Mouse (Mus musculus) intestine, postnatal 0 days (tissue): ENCODE results near the gene Cntnap1. TPM values are rescaled to one million over a fixed set of nuclear protein-coding genes. Genes with fewer than 3 reads are reported as not detected.
"Not testable (repeated sequence)": the region's sequence is repeated elsewhere in the genome, so short reads cannot be mapped to it uniquely, and the experiment has no call there.

Experiments
- ATAC-seq: fragments of 200-750 bp; cut with Nextera tagmentation; 2 replicates; pipeline ENCODE4 v1.8.0; 2017; ENCODE audit warnings: mild to moderate bottlenecking, moderate TSS enrichment, moderate library complexity
- H3K27ac ChIP-seq: fragments of 300-500 bp; sonication (generic); 2 replicates; pipeline ENCODE4 v1.5.1; 2014; ENCODE audit warnings: mild to moderate bottlenecking, low read depth, low read length, moderate library complexity
- H3K27me3 ChIP-seq: fragments of 300-500 bp; sonication (generic); replicated peaks from 2 replicates; pipeline ENCODE4 v1.6.1; 2014; ENCODE audit warnings: low read length, mixed read lengths; ENCODE audit not compliant: control insufficient read depth, insufficient read depth
- H3K36me3 ChIP-seq: fragments of 300-500 bp; sonication (generic); 2 replicates; pipeline ENCODE4 v1.6.1; 2014; ENCODE audit warnings: mild to moderate bottlenecking, moderate library complexity; ENCODE audit not compliant: control insufficient read depth, insufficient read depth
- H3K4me1 ChIP-seq: fragments of 300-500 bp; sonication (generic); replicated peaks from 2 replicates; pipeline ENCODE4 v1.6.1; 2014; ENCODE audit warnings: antibody characterized with exemption, low read length, mixed read lengths; ENCODE audit not compliant: control insufficient read depth, insufficient read depth
- H3K4me2 ChIP-seq: fragments of 300-500 bp; sonication (generic); replicated peaks from 2 replicates; pipeline ENCODE4 v1.6.1; 2014; ENCODE audit warnings: low read depth, mild to moderate bottlenecking, moderate library complexity
- H3K4me3 ChIP-seq: fragments of 300-500 bp; sonication (generic); 2 replicates; pipeline ENCODE4 v1.5.1; 2014; ENCODE audit warnings: low read depth, low read length
- H3K9ac ChIP-seq: fragments of 300-500 bp; sonication (generic); 2 replicates; pipeline ENCODE4 v1.6.1; 2014; ENCODE audit warnings: mild to moderate bottlenecking, low read depth, low read length
- H3K9me3 ChIP-seq: fragments of 300-500 bp; sonication (generic); 2 replicates; pipeline ENCODE4 v1.6.1; 2016; ENCODE audit warnings: mixed run types; ENCODE audit not compliant: control insufficient read depth
- CTCF ChIP-seq: sonication (generic); IDR thresholded peaks from 2 replicates; pipeline ENCODE4 v1.5.1; 2016; ENCODE audit warnings: low read depth, mild to moderate bottlenecking, control low read depth, antibody characterized with exemption, moderate library complexity
- WGBS: fragments of 180-500 bp; shearing (Covaris S2); extraction: QIAGEN DNeasy Blood & Tissue Kit; methylation state at CpG from one replicate; pipeline ENCODE4 v1.1.7; 2014; 5-methylcytosine and 5-hydroxymethylcytosine counted together
- polyA plus RNA-seq: library from polyadenylated mRNA; unstranded; fragments of >200 nt; fragmentation: Nextera tagmentation; extraction: Ambion mirVana; gene quantifications from 2 replicates; pipeline ENCODE4 v1.2.1, GENCODE M21; 2015

The Cntnap1 gene
- polyA plus RNA-seq, 1 experiment from 2014 or later, result 6.0 TPM

DNA sequence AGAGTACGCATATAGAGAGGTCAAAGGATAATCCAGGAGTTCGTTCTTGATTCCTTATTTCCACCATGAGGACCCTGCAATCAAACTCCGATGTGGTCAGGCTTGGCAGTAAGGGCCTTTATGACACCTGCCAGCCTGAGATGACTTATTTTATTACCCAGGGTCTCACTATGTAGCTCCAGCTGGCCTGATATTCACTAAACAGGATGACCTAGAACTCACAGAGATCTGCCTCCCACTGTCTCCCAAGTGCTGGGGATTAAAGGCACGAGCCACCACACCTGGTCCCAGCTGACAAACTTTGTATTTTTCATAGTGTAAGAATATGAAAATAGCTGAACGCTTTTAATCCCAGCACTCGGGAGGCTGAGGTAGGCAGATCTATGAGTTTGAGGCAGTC is 15.2 kb upstream of the Cntnap1 start:
- H3K4me3 ChIP-seq, result no peak overlapping the region
- H3K9ac ChIP-seq, result no peak overlapping the region
- no peak overlapping the region for H3K4me2 ChIP-seq
- no peak for TF ChIP-seq CTCF
- no peaks in the 10 kb centered on the region for H3K4me1 ChIP-seq
- WGBS, result 67% methylated on average over 6 of the region's 6 CpGs
- H3K27ac ChIP-seq, result no peak overlapping the region
- no peaks in the 10 kb centered on the region for H3K9me3 ChIP-seq
- no peaks in the 10 kb centered on the region for H3K36me3 ChIP-seq
- H3K27me3 ChIP-seq, result no peaks in the 10 kb centered on the region
- ATAC-seq, result no peak

GRCm38 (mm10) chr11:101155728-101156371 is 14.5 kb upstream of the Cntnap1 start, which contains the start of gene Tubg2:
Gene Tubg2, plus strand, starts transcription at chr11:101155907.
- Histone ChIP-seq H3K4me2 (peak within 1 kb of the TSS; percentile 69), H3K36me3 (no peaks in the 10 kb centered on the region), H3K4me3 (peak within 1 kb of the TSS; percentile 32), H3K9me3 (no peaks in the 10 kb centered on the region), H3K9ac (peak within 1 kb of the TSS; percentile 31; the same call in 1 of the 2 replicates), H3K27ac (no peak within 1 kb of the TSS), H3K27me3 (no peaks in the 10 kb centered on the region), H3K4me1 (no peaks in the 10 kb centered on the region)
- WGBS, result 4% methylated on average over 36 of the region's 36 CpGs
- ATAC-seq, result peak; percentile 44
- peak; percentile 20; the same call in 1 of the 2 replicates for TF ChIP-seq CTCF

DNA sequence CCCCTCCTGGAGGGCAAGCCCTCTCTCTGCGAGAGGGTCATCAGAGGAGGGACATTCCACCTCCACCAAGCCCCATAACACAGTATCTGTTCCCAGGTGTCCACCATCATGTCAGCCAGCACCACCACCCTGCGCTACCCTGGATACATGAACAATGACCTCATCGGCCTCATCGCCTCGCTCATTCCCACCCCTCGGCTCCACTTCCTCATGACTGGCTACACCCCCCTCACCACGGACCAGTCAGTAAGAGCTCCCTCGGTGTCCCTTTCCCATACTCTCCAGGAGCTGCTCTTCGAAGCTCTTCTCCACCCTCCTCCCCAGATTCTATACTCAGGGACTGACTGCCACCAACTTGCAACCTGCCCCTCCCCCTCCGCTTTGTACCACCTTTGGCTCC is 10.2 kb upstream of the Cntnap1 start:
- H3K4me3 ChIP-seq, H3K27ac ChIP-seq, H3K9ac ChIP-seq, H3K4me2 ChIP-seq, H3K9me3 ChIP-seq, ATAC-seq, H3K27me3 ChIP-seq, H3K4me1 ChIP-seq: not testable (repeated sequence)
- H3K36me3 ChIP-seq, result peaks cover 35% of the 10 kb centered on the region
- 83% methylated on average over 8 of the region's 10 CpGs for WGBS

GRCm38 (mm10) chr11:101160981-101161505 is 9.3 kb upstream of the Cntnap1 start:
- not testable (repeated sequence) for H3K27ac ChIP-seq, H3K4me3 ChIP-seq, H3K4me1 ChIP-seq, H3K27me3 ChIP-seq, H3K9me3 ChIP-seq, ATAC-seq, H3K4me2 ChIP-seq, H3K9ac ChIP-seq
- WGBS, result 70% methylated on average over 6 of the region's 8 CpGs
- peaks cover 44% of the 10 kb centered on the region for H3K36me3 ChIP-seq

- no peaks in the 10 kb centered on the region for H3K9me3 ChIP-seq
- H3K9ac ChIP-seq, result no peak overlapping the region
- H3K27me3 ChIP-seq, result no peaks in the 10 kb centered on the region
- H3K4me3 ChIP-seq, result no peak overlapping the region
- no peaks in the 10 kb centered on the region for H3K4me1 ChIP-seq
- no peak for ATAC-seq
- no peak for TF ChIP-seq CTCF
- no peak overlapping the region for H3K4me2 ChIP-seq
- peaks cover 49% of the 10 kb centered on the region for H3K36me3 ChIP-seq
- H3K27ac ChIP-seq, result no peak overlapping the region
- 89% methylated on average over 15 of the region's 15 CpGs for WGBS
Measured at GRCm38 (mm10) chr11:101161551-101161950, 8.8 kb upstream of the Cntnap1 start.

GRCm38 (mm10) chr11:101162301-101162700 is 8.0 kb upstream of the Cntnap1 start:
- no peak for TF ChIP-seq CTCF
- Histone ChIP-seq H3K36me3 (peaks cover 56% of the 10 kb centered on the region), H3K9me3 (no peaks in the 10 kb centered on the region), H3K4me1 (no peaks in the 10 kb centered on the region), H3K27me3 (no peaks in the 10 kb centered on the region), H3K9ac (no peak overlapping the region), H3K27ac (no peak overlapping the region), H3K4me3 (no peak overlapping the region), H3K4me2 (no peak overlapping the region)
- WGBS, result 53% methylated on average over 5 of the region's 5 CpGs
- ATAC-seq, result no peak; the same call in 1 of the 2 replicates
